ENCODE assay signal across 9 mouse cellular contexts in genomic region chr14:121405120-121405519, GRCm38 (mm10). TPM values are rescaled to one million over a fixed set of nuclear protein-coding genes. Genes with fewer than 3 reads are reported as not detected.
DNase-seq lines count a peak whose midpoint lies in the region; ATAC-seq lines count a peak whose summit lies in the region.
"Had no signal": no experiment of that assay in that cellular context is flagged by ENCODE, and none has a peak within 500 bp of the region (broad histone marks: within the 10 kb centered on the region; RNA-seq: fewer than 3 reads in every experiment).

No protein-coding gene starts in this region.

- 49% methylated on average over 13 of the region's 13 CpGs for WGBS in hindbrain, embryonic 11.5 days
- WGBS in liver, embryonic 16.5 days (ENCODE audit: insufficient replicate concordance): 34% methylated on average over 13 of the region's 13 CpGs
- 41% methylated on average over 13 of the region's 13 CpGs for WGBS in stomach, embryonic 15.5 days

- no peaks in the 10 kb centered on the region for H3K4me1 ChIP-seq in hindbrain, embryonic 11.5 days (replicated peaks; ENCODE audit: control insufficient read depth, insufficient read depth, low read length)
- no peaks in the 10 kb centered on the region for H3K4me1 ChIP-seq in liver, embryonic 16.5 days (ENCODE audit: control insufficient read depth, low read depth, low read length)
- H3K4me1 ChIP-seq in stomach, embryonic 15.5 days: no peaks in the 10 kb centered on the region

- no peaks in the 10 kb centered on the region for H3K9me3 ChIP-seq in hindbrain, embryonic 11.5 days (ENCODE audit: control insufficient read depth, low read length)
- no peaks in the 10 kb centered on the region for H3K9me3 ChIP-seq in liver, embryonic 16.5 days (replicated peaks; ENCODE audit: control insufficient read depth, low read length)
- no peaks in the 10 kb centered on the region for H3K9me3 ChIP-seq in stomach, embryonic 15.5 days

- no peaks in the 10 kb centered on the region for H3K27me3 ChIP-seq in hindbrain, embryonic 11.5 days (ENCODE audit: control insufficient read depth, insufficient read depth, low read length)
- H3K27me3 ChIP-seq in liver, embryonic 16.5 days (ENCODE audit: control insufficient read depth, insufficient read depth, low read depth, low read length): peaks cover 2% of the 10 kb centered on the region; the same call in 1 of the 2 replicates
- no peaks in the 10 kb centered on the region for H3K27me3 ChIP-seq in stomach, embryonic 15.5 days (replicated peaks)
- H3K27me3 ChIP-seq: CH12.LX had no signal

- no peak overlapping the region for H3K27ac ChIP-seq in hindbrain, embryonic 11.5 days (ENCODE audit: low read depth, low read length)
- H3K27ac ChIP-seq in liver, embryonic 16.5 days (ENCODE audit: low read length): no peak overlapping the region
- no peak overlapping the region for H3K27ac ChIP-seq in stomach, embryonic 15.5 days

- H3K9ac ChIP-seq in hindbrain, embryonic 11.5 days (ENCODE audit: low read depth, low read length): no peak overlapping the region
- no peak overlapping the region for H3K9ac ChIP-seq in liver, embryonic 16.5 days (ENCODE audit: low read depth, low read length)
- H3K9ac ChIP-seq in stomach, embryonic 15.5 days: no peak overlapping the region

- peak; percentile 36 to 48 for DNase-seq in cerebellum, postnatal 10 days
- DNase-seq in hindbrain, embryonic 11.5 days (ENCODE audit: low spot score): peak; percentile 39
- no peak for DNase-seq in ovary, postnatal 36 days (ENCODE audit: low spot score)
- no peak for DNase-seq in gastrocnemius, adult 18-20 months (ENCODE audit: low spot score)

- H3K36me3 ChIP-seq in hindbrain, embryonic 11.5 days (ENCODE audit: control insufficient read depth, insufficient read depth, low read length): no peaks in the 10 kb centered on the region
- no peaks in the 10 kb centered on the region for H3K36me3 ChIP-seq in liver, embryonic 16.5 days (ENCODE audit: control insufficient read depth, insufficient read depth)
- H3K36me3 ChIP-seq in stomach, embryonic 15.5 days: no peaks in the 10 kb centered on the region

- H3K4me2 ChIP-seq in hindbrain, embryonic 11.5 days (replicated peaks; ENCODE audit: low read depth, low read length): peak overlapping the region; percentile 35
- peak overlapping the region; percentile 45 for H3K4me2 ChIP-seq in liver, embryonic 16.5 days (ENCODE audit: low read depth, low read length)
- peak overlapping the region; percentile 42 for H3K4me2 ChIP-seq in stomach, embryonic 15.5 days

- ATAC-seq in cerebellum, adult (ENCODE audit: insufficient number of reproducible peaks, low FRiP score, low TSS enrichment): no peak
- ATAC-seq in CD4-positive, CD25-positive, alpha-beta regulatory T cell, adult 4 months: peak; percentile 92
- peak; percentile 61; the same call in 1 of the 2 replicates for ATAC-seq in hindbrain, embryonic 11.5 days (ENCODE audit: low FRiP score)
- ATAC-seq in liver, embryonic 16.5 days (ENCODE audit: low read depth): no peak; the same call in 1 of the 2 replicates
- no peak for ATAC-seq in stomach, embryonic 15.5 days (ENCODE audit: insufficient read depth, low FRiP score, low read depth)

- H3K4me3 ChIP-seq in hindbrain, embryonic 11.5 days (ENCODE audit: low read depth, low read length): no peak overlapping the region
- H3K4me3 ChIP-seq in liver, embryonic 16.5 days (ENCODE audit: low read depth, low read length): no peak overlapping the region
- H3K4me3 ChIP-seq in stomach, embryonic 15.5 days (replicated peaks): no peak overlapping the region

RNA-seq across cellular contexts. Expression of gene Stk24, which starts 25.3 kb away (rescaled TPM):
- polyA plus RNA-seq in CD4-positive, CD25-positive, alpha-beta regulatory T cell, adult 4 months (2017; shearing (Covaris generic)): 10 to 100 TPM; 63.3 to 68.7 TPM
- polyA plus RNA-seq in hindbrain, embryonic 11.5 days (2014; fragmentation: Nextera tagmentation; extraction: Ambion mirVana): 33.3 and 37.2 TPM in 2 replicates
- 24.3 and 26.1 TPM in 2 replicates for polyA plus RNA-seq in liver, embryonic 16.5 days (2015; fragmentation: Nextera tagmentation; extraction: Ambion mirVana)
- polyA plus RNA-seq in stomach, embryonic 15.5 days (2015; fragmentation: Nextera tagmentation; extraction: Ambion mirVana): 44.2 and 44.5 TPM in 2 replicates
- 10 to 100 TPM; 27.9 to 31.2 TPM for total RNA-seq in gastrocnemius, adult 18-20 months (2021)

Comparison
In these comparisons a context has a peak if more than half of its experiments do, and no peak if none do; other contexts are left out.
1. DNase-seq: peak in cerebellum, postnatal 10 days (2 of 2) and hindbrain, embryonic 11.5 days (single experiment); none in ovary, postnatal 36 days (single experiment) and gastrocnemius, adult 18-20 months (single experiment).
2. ATAC-seq: peak in CD4-positive, CD25-positive, alpha-beta regulatory T cell, adult 4 months (single experiment) and hindbrain, embryonic 11.5 days (single experiment); none in cerebellum, adult (single experiment), liver, embryonic 16.5 days (single experiment) and stomach, embryonic 15.5 days (single experiment).
3. Peak in every context shown above with its lines, with median percentiles within 50 percentile points of each other: H3K4me2 ChIP-seq.